Mouse (Mus musculus): ENCODE data around the gene Tbc1d8b. TPM values are rescaled to one million over a fixed set of nuclear protein-coding genes. Genes with fewer than 3 reads are reported as not detected.
"Not testable (repeated sequence)": the region's sequence is repeated elsewhere in the genome, so short reads cannot be mapped to it uniquely, and the experiment has no call there.

Gene Tbc1d8b
- polyA plus RNA-seq (2017; shearing (Covaris generic)): 1 to 10 TPM; 4.5 TPM

DNA sequence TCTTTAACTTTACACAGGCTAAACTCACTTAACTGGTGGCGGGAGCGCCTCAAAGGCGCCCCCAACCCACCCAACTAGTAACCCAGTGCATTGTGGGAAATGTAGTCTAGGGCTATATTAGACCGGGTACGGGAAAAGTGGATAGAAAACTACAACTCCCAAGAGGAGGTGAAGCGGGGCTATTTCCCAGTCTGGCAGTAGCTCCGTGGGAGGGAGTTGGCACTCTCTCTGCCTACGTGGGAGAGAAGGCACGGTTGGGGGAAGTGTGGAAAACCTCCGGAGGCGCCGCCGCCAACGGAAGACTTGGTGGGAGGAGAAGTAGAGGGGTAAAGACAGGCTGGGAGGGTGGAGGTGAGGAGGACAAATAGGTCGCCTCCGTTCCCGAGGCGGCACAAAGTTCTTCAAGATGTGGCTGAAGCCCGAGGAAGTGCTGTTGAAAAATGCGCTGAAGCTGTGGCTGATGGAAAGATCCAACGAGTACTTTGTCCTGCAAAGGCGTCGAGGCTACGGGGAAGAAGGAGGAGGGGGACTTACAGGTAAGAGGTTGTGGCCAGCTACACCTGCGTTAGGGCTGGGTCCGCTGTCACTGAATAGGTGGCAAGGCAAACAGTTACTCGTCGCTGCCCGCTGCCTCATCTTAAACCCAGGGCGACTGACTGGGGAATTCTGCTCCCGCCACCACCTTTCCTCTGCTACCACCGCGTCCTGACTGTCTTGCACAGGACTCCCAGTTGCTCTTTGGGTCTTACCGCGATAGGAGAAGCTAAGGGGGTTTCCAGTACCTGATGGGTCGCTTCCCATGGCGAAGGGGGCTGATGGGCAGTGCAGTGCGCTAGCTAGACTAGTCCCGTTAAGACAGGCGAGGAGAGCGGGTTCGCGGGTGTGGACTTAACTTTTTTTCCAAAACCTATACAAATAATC is at the start of gene Tbc1d8b:
Gene Tbc1d8b, plus strand, starts transcription at position 222 of the 921 bp plus-strand sequence.
- peak; percentile 93 for ATAC-seq

DNA sequence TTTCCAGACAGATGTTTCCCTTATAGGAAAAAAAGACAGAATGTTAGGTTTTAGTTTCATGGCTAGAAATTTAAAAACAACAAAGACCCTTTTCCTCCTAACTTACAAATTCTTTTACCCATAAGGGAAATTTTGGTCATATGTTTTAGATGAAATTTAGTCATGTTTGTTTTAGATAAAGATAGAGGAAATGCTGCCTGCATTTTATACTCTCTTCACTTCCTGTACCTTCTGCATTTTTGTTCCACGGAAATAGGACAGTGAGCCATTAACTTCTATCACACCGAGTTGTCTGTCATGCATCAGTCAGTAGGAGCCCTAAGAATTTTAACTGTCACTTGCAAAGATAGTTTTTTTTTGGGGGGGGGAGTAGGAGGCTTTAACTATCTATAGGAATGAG is 45.1 kb upstream of the Tbc1d8b start:
- no peak for ATAC-seq

DNA sequence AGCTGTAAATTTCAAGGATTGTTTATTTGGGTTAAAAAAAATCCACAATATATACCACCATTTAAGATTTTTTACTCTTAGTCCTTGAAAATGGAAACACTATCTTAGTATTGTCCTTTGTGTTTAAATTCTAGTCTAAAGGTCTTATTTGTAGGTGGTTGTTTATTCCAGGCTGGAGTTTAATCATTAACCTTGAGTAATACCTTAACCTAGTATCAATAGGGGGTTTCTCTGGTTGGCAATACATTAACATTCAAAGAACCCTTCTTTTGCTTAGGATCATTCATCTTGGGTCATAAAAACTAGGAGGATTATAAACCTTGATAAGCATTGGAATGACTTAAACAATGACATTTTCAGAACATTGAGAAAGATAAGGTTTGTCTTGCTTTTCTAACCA is 44.4 kb upstream of the Tbc1d8b start:
- ATAC-seq: no peak

DNA sequence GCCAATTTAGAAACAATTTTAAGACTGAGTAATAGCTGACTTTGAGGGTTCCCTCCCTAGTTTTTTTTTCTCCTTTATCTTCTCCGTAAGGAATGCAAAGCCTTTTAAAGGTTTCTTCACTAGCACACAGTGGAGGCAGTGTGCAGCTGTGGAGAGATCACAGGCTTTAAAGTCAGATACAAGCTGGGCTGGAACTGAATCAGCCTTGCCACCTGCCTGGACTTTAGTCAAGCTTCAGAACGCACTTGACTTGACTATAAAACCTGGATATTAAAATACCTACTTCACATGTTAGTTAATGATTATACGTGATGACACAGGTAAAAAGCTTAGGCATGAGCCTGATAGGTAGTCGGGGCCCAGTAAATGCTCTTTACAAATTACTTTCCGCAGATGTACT is 32.6 kb upstream of the Tbc1d8b start:
- ATAC-seq: no peak

DNA sequence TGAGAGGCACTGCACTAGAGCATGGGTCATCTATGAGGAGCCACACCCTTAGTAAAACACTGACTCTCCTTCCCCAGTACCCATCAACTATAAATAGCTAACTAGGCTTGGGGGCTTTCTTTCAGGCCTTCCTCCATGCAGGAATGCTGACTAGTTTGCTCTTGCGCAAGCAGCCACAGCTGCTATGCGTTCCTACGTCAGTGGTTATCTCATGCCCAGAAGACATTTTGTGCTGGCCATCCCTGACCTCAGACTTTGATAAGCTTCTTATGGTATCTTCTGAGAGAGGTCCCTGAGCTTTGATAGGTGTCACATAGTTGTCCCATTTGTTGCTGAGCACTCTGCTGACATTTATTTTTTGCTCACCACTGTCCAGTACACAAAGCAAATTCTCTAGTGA is 31.5 kb upstream of the Tbc1d8b start:
- ATAC-seq: no peak

DNA sequence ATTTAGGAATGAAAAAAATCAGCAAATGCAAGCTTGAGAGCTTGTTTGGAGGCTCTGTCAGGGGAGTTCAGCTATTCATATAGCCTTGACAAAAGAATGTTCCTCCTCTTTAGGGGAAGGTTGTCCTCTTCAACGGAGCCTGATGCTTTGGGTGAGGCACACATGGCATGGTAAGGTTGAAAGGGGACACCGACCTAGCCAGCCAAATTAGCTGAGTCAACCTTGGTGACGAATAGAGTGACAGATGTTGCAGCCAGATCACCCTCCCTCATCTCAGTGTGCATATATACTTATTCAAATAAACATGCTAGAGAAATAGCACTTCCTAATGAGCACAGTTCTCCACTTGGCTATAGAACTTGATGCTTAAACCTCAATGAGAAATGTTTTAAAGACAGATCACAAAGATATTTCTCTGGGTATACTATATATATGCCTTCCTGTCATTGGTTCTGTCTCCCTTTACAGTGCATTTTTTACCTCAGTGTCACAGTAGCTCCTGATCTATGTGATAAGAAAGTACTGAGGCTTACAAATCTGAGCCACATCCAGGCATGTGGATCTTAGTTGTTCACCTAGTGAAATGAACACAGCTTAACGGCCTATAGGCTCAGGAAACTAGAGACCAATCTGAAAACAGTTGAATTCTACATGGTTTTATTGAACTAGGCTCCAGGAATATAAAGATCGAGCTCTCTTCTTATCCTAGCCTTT is 30.3 kb upstream of the Tbc1d8b start:
- ATAC-seq: no peak

DNA sequence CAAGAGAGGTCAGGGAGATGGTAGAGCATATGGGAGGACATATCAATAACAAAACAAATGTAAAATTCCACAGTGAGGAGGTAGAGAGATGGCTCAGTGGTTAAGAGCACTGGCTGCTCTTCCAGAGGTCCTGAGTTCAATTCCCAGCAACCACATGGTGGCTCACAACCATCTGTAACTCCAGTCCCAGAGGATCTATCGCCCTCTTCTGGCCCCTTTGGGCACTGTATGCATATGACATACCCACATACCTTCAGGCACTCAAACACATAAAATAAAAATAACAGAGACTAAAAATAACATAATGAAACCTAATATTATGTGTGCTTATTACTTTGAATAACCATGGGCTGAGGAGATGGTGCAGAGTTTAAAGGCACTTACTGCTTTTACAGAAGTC is 22.7 kb upstream of the Tbc1d8b start:
- ATAC-seq: no peak

DNA sequence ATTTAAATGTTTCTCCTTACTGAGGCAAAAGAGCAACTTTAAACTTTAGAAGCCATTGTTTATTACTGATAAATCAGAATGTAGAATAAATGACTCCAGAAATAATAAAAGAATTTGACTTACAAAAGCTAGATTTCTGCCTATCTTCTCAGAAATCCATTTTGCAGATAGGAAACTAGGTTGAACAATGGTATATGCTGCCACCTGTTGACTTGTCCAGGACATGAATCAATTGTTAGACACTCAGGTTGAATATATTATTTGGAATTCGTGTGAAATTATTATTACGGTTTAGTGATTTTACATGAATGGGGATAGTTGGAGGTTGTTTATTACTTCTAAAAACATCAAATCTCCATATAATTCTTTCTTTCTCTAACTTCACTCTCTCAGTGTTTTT is 19.0 kb upstream of the Tbc1d8b start:
- peak; percentile 36 for ATAC-seq

DNA sequence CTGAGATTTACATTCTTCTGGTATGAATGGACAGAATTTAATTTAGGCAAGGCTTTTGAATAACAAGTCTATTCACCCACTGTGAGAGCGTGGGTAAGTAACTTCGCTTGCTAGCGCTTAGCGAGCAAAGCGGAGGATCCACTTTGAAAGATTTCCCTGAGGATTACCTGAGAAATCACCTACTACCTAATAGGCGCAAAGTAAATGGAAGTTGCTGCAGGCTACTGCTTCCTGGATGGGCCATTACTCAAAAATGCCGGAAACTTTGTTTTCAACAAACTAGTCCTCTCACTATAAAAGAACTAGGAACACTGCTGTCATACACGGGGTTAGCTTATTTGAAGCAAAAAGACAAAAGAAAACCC is 404 bp upstream of the Tbc1d8b start:
- peak; percentile 35 for ATAC-seq

DNA sequence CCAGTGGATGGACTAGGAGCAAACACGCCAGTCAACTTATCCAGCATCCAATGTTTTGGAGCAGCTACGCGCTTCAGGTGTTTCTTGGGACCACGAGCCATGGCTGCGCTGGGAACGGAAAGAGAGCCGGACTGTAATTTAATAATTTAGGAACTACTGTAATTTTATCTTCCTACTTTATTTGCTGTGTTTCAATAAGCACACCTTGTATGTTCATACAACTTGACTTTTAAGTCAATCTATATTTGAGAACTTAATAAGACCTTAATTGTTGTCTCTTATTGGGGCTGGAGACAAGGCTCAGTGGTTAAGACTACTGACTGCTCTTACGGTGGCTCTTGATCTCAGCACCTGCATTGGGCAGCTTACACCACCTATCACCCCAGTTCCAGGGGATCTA is 29.6 kb downstream of the Tbc1d8b start, which contains the start of gene Gm15013:
Gene Gm15013, minus strand, starts transcription at position 101 of the 400 bp plus-strand sequence.
- no peak for ATAC-seq

DNA sequence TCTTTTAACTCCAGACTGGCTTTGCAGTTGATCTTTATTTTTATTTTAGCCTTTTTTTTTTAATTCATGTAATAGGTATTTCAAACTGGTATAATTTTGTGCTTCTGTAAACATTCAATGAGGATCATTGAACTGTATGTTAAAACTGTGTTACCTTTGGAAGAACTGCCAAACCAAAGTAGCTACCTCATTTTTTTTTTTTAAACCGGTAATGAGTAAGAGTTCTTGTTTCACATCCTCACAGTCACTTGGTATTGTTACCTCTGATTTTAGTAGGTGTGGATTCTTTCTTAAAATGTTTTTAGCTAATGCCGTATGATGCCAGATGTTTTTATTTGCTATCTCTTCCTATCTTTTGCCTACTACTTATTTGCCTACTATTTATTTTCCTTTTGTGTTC is 37.6 kb downstream of the Tbc1d8b start:
- ATAC-seq: no peak

DNA sequence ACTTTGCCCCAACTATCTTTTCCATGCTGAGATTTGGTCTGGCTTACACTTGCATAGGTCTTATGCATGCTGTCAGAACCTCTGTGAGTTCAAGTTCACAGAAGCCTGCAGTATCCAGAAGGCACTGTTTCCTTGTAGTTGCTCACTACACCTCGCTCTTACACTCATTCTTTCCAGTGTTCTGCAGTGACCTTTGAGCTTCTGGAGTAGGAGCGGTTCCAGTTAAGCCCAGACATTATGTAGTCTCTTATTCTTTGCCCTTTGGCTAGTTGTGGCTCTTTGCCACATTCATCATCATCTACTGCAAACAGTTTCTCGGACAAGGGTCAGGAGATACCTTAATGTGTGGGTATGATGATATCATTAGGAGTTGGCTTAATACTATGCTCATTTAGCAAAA is 45.7 kb downstream of the Tbc1d8b start:
- no peak for ATAC-seq

DNA sequence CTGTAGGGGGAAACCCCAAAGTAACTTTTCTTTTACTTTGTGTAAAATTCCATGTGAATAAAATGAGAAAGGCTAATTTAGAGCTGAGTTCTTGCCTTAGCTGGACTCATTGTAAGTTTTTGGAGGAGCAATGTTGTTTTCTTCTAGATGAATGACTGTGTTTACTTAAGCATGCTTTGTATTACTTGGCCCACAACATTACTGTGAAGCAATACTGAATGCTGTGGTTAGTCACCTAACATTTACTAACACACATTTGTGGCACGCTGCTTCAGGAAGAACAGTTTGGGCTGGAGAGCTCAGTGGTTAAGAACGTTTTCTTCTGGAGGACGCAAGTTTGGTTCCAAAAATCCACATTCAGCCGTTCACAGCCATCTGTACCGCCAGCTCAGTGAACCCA is 52.3 kb downstream of the Tbc1d8b start:
- no peak for ATAC-seq

DNA sequence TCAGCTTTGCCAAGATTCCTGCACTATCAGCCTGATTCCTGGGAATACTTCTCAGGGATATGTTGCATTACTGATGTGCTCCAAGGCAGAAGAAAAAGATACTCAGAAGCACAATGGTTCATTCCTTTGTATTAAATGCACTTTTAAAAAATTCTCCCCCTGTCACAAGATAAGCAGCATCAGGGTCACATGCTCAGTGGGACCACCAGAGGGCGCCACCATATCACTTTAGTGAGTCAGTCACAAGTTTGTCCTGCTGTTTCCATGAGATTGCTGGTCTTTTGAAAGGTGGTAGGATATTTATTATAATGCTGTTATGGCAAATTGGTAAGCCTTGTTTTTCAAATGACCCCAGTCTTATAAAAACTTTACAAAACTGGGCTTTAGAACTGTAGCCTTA is 67.1 kb downstream of the Tbc1d8b start:
- no peak for ATAC-seq

DNA sequence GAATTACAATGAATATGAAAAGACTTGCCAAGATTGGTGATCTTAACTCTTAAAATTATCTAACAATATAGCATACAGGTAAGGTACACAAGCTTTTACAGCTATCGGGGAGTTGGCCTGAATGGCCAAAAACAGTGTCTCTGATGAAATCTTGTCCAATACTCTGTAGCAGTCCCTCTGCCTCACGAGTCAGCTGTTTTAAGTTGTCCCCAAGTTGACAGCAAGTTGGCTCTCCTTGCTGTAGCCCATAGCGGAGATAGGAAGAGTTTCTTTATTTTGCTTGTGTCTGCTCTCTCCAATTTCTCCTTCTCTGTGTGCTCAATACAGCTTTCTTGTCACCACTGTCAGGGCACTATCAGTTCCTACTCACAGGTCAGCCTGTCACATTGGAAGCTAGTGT is 73.8 kb downstream of the Tbc1d8b start:
- not testable (repeated sequence) for ATAC-seq

DNA sequence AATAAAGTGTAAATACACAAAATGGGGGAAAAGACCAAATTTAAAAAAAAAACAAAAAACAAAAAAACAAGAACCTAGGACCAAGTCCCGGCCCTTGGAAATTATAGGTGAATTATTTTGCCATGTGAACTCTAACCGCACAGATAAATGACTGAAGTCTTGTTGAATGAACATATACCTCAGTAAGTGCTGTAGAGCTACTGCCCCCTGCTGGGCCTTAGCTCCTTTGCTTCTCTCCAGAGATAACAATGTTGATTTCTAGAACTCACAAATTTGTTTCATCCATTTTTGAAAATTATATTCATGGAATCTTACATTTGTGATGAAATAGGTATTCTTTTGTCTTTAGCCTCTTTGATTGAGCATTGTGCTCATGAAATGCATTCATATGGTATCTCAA is 77.8 kb downstream of the Tbc1d8b start:
- no peak for ATAC-seq

DNA sequence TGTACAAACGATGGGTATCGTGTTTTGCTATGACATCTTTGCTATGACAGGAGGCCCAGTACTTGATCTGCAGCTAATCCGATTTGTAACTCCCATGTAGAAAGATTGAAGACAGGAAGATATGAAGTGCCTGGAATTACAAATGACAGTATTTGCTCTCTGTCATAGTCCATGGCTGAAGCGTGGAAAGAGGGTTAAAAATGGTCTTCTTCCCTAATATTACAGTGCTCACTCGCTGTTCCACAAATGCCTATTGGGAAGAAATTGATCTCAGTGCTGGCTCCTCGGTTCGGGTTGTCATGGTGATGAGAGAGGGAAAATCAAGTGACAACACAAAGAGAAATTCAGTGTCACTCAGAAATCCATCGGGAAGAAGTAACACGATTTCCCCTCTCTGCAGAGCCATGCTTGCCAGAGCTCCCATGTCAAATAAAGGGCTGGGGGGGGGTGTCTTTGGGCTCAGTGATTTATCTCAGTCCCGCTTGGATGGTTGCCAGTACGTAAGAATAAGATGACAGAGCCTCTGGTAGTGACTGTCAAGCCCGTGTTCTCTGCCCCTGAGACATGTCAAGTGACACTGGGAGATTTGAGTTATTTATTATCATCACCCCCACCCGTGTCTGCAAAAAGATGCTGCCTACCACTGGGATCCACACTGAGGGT is 85.3 kb downstream of the Tbc1d8b start:
- no peak for ATAC-seq

DNA sequence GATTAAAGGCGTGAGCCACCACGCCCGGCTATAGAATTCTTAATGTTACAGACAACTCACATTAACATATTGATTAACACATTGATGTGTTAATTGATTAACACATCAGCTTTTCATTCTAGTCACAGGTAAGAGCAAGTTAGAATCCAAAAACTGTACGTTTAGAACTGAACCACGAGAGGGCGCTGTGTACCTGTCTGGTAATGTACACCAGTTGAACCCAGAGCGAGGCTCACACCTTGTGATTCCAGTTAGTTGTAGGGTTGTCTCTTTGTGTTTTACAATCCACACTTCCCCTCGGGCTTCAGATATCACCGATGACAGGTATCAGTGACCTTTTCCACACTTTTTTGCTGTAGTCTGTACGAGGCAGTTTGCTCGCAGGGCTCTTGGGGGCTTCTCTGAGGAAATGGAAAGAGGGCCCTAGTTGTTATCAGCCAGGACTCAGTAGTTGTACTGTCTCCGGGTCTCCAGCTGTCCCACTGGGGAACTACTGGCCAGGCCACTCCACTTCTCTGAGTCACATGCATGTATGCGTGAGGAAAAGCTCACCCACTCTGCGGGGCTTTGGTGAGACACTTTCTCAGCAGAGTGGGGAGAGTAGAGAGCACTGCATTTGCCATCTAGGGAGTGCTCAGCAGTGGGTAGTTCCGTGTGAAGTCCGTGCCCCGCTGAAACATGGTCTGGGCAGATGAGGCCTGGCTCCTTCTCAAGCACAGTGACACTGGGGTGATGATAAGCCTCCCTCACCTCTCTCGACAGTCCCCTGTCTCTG is 89.7 kb downstream of the Tbc1d8b start:
- ATAC-seq: peak; percentile 52

DNA sequence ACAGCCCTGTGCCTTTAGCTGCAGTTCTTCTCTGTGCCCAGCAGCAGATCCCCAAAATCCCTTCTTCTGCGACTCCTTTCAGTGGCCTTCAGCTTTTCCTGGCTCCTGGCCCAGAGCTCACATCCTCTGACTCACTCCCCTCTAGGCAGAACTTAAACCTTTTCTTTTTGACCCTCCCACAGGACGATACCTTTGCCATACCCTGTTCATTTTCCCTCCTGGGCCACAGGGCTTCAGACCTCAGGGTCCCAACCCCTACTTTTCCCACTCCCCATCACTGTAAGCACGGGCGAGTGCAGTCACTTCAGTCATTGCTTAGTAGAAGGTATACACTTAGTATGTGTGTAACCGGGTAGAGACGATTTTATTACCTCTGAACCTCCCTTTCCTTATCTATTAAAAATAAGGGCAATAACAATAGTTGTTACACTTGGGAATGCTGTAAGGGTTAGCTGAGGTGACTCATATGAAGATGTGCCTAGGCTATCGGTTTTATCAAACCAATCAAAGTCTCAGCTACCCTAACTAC is 90.4 kb downstream of the Tbc1d8b start:
- ATAC-seq: no peak

DNA sequence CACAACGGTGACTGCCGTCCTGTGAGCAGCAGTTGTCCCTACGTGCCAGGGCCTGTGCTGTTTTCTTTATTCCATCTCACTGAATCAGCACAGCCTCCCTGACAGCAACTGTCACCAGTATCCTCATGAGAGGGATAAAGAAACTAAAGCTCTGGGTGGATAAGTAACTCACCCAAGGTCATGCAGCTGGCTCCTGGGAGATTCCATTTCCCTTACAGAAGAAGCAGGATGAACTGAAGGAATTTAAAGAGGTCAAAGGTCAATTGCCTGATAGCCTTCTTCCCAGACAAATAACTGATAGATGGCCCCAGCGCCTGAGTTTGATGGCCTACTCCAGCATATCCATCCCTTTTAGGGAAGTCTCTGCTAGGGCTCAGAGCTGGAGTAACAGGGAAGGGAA is 92.6 kb downstream of the Tbc1d8b start:
- ATAC-seq: no peak

DNA sequence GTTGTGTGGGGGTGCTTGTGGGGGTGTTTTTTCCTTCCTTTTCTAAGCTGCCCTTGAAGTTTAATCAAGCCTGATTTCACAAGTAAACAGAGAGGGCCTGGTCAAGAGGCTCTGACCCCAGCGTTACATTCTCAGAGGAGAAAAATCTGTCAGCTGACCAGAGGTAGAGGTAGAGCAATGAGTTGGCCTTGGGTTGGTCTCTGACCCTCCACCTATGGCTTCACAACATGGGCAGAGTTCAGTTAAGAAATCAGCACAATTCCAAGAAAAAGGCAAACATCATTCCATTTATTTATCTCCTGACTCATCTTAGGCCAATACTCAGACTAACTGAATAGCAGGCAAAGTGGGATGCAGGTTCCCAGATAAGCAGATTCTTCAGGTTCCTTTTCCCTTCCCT is 94.1 kb downstream of the Tbc1d8b start:
- no peak for ATAC-seq

DNA sequence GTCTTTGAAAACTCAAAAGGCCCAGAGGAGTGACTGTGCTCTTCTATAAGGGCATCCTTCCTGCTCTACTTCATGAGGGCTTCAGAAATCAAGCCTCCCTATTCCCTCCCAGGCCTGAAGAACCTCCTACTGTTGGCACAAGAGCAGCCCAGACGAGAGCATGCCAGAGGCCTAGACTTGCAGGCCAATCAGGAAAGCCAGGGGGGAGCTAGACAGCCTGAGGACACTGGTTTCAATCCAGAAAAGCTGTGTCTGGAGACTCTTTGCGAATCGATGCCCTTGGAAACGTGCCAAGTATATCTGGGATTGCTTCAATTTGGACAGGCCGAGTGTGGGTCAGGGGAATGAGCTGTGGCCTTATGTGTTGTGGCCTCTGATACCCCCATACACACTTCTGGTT is 94.6 kb downstream of the Tbc1d8b start:
- no peak for ATAC-seq
